Comparison of ENCODE assay signal across 9 mouse cellular contexts in the genomic region with DNA sequence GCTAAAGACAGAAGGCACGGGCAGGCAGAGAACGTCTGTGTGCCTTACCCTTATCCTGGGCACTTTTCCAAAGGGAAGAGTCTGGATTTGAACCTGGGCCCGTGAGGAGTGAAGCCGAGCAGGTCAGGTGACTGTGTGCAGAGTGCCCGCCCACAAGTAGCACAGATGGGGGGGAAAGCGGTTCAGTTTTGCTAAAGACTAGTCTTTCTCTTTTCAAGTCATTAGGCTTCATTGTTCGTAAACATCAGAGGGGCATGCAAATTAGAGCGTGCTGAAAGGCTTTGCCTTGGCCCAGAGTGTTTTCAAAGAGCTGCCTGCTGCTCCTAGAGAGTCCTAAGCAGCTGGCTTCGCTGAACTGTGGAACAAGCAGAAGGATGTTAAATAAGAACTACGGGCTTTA. TPM values are rescaled to one million over a fixed set of nuclear protein-coding genes. Genes with fewer than 3 reads are reported as not detected.
DNase-seq lines count a peak whose midpoint lies in the region; ATAC-seq lines count a peak whose summit lies in the region.
"Had no signal": no experiment of that assay in that cellular context is flagged by ENCODE, and none has a peak within 500 bp of the region (broad histone marks: within the 10 kb centered on the region; RNA-seq: fewer than 3 reads in every experiment).

No protein-coding gene starts in this region.

- WGBS in forebrain, embryonic 12.5 days = 7% methylated on average over 10 of the region's 10 CpGs

- no peaks in the 10 kb centered on the region for H3K9me3 ChIP-seq in forebrain, embryonic 12.5 days

- H3K4me3 ChIP-seq in forebrain, embryonic 12.5 days (replicated peaks) = no peak overlapping the region

- DNase-seq in right cerebral cortex, adult 18-20 months = peak; percentile 39
- no peak for DNase-seq in right cerebral cortex, postnatal 36 days (ENCODE audit: low spot score in 2 of 2)
- peak; percentile 73 for DNase-seq in left cerebral cortex, postnatal 4 days
- peak; percentile 38 for DNase-seq in right cerebral cortex, postnatal 4 days
- DNase-seq in kidney, adult 8-10 months = no peak
- DNase-seq in adrenal gland, adult (ENCODE audit: inconsistent age in 2 of 2, low spot score in 1 of 2) = no peak
- no peak for DNase-seq in thymus, postnatal 14 days

- no peak overlapping the region for H3K9ac ChIP-seq in forebrain, embryonic 12.5 days

- peak; percentile 87 for ATAC-seq in forebrain, embryonic 12.5 days (ENCODE audit: low FRiP score)
- ATAC-seq: Patski had no signal

- no peaks in the 10 kb centered on the region for H3K27me3 ChIP-seq in forebrain, embryonic 12.5 days
- H3K27me3 ChIP-seq: Patski had no signal

- H3K4me2 ChIP-seq in forebrain, embryonic 12.5 days = no peak overlapping the region

- peaks cover 65% of the 10 kb centered on the region for H3K4me1 ChIP-seq in forebrain, embryonic 12.5 days

- peak overlapping the region; percentile 90 for H3K27ac ChIP-seq in forebrain, embryonic 12.5 days

- H3K36me3 ChIP-seq in forebrain, embryonic 12.5 days (replicated peaks) = peaks cover 42% of the 10 kb centered on the region

- intact Hi-C loops in left cerebral cortex, postnatal 4 days (cut with DNase I) = no loop called here

RNA-seq across cellular contexts. Expression of a gene that starts 50.4 kb away (rescaled TPM):
- 36.5 and 37.7 TPM in 2 replicates for polyA plus RNA-seq in forebrain, embryonic 12.5 days (2016; fragmentation: Nextera tagmentation; extraction: Ambion mirVana)
- total RNA-seq in left cerebral cortex, postnatal 4 days (2021) = 10 to 100 TPM; 22.5 to 23.0 TPM

RNA-seq across cellular contexts. Expression of a gene that starts 59.3 kb away (rescaled TPM):
- polyA plus RNA-seq in forebrain, embryonic 12.5 days (2016; fragmentation: Nextera tagmentation; extraction: Ambion mirVana) = 0.13 TPM in 1 of 2 replicates, not detected in the other
- total RNA-seq in left cerebral cortex, postnatal 4 days (2021) = not detected
- polyA plus RNA-seq: Patski had no signal

Comparison
In these comparisons a context has a peak if more than half of its experiments do, and no peak if none do; other contexts are left out.
1. DNase-seq: peak in right cerebral cortex, adult 18-20 months (single experiment), left cerebral cortex, postnatal 4 days (single experiment) and right cerebral cortex, postnatal 4 days (single experiment); none in right cerebral cortex, postnatal 36 days (0 of 2), kidney, adult 8-10 months (0 of 2), adrenal gland, adult (0 of 2) and thymus, postnatal 14 days (single experiment).